Mouse (Mus musculus) layer of hippocampus, adult 8-10 months (tissue): ENCODE measurements around the gene Srek1. TPM values are rescaled to one million over a fixed set of nuclear protein-coding genes. Genes with fewer than 3 reads are reported as not detected.
A peak's percentile ranks its signal among the peaks of the same experiment; 100 is the strongest.

Source experiments
- DNase-seq, 2 experiments: peaks; one replicate each; pipeline ENCODE4 v3.0.0; 2022; ENCODE audit warnings: low spot score in 2 of 2
- total RNA-seq, 4 experiments: library from RNA; stranded (reverse); gene quantifications; 2 replicates each; pipeline ENCODE4 v1.2.4; 2022

Gene Srek1
- total RNA-seq, 4 experiments from 2014 or later: 77.7 to 109 (median 89.1) TPM

GRCm38 (mm10) chr13:103726872-103727271 lies 47.5 kb downstream of the Srek1 start:
- DNase-seq: no peak

- peak; percentile 56 to 68 for DNase-seq
Observed at GRCm38 (mm10) chr13:103711406-103712025, 62.9 kb downstream of the Srek1 start.

- no peak for DNase-seq
Observed at GRCm38 (mm10) chr13:103710359-103710781, 64.0 kb downstream of the Srek1 start.

GRCm38 (mm10) chr13:103705436-103705978 lies 68.9 kb downstream of the Srek1 start:
- DNase-seq: no peak

GRCm38 (mm10) chr13:103703833-103704232 lies 70.6 kb downstream of the Srek1 start:
- no peak for DNase-seq

GRCm38 (mm10) chr13:103703386-103703785 lies 71.0 kb downstream of the Srek1 start:
- peak; percentile 49 to 80 for DNase-seq

- DNase-seq: no peak
Observed at GRCm38 (mm10) chr13:103702266-103702665, 72.1 kb downstream of the Srek1 start.

- no peak for DNase-seq
Observed at GRCm38 (mm10) chr13:103700752-103701151, 73.7 kb downstream of the Srek1 start.

GRCm38 (mm10) chr13:103697993-103698392 lies 76.4 kb downstream of the Srek1 start:
- DNase-seq: no peak

- peak in 1 of 2 experiments; percentile 56 for DNase-seq
Observed at GRCm38 (mm10) chr13:103696164-103696563, 78.2 kb downstream of the Srek1 start.

GRCm38 (mm10) chr13:103695456-103695855 lies 79.0 kb downstream of the Srek1 start:
- no peak for DNase-seq

Other genes starting within 250 kb of the Srek1 start
- 10 to 100 TPM; 50.6 to 79.0 (median 65.7) TPM for gene Erbin, start 145.9 kb upstream of the Srek1 start, total RNA-seq